Mouse (Mus musculus) layer of hippocampus, postnatal 14 days (tissue): ENCODE data around the gene Foxi1. TPM values are rescaled to one million over a fixed set of nuclear protein-coding genes. Genes with fewer than 3 reads are reported as not detected.

Source experiments
- DNase-seq, 2 experiments: peaks; one replicate each; pipeline ENCODE4 v3.0.0; 2021 to 2022; ENCODE audit warnings: low spot score in 2 of 2, mixed read lengths in 1 of 2
- total RNA-seq, 2 experiments: library from RNA; stranded (reverse); gene quantifications; 2 replicates each; pipeline ENCODE4 v1.2.3; 2021

The Foxi1 gene
- total RNA-seq, 2 experiments from 2014 or later = not detected

DNA sequence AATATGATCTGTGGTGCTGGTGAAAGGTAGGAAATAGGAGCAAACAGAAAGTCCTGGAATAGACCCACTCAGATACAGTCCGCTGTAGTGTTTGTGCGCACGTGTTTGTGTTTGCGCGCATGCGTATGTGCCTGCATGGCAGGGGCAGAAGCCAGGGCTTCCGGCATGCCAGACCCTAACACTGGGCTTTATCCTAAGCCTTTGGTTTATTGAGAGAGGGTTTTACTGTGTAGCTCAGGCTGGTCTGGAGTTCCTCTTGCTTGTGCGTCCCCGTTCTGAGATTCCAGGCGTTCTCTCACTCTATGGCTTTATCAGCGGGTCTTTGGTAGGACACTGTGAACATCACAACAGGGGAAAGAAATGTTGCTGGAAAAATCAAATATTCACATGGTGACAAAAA, 42.6 kb downstream of the Foxi1 start:
- DNase-seq = no peak

DNA sequence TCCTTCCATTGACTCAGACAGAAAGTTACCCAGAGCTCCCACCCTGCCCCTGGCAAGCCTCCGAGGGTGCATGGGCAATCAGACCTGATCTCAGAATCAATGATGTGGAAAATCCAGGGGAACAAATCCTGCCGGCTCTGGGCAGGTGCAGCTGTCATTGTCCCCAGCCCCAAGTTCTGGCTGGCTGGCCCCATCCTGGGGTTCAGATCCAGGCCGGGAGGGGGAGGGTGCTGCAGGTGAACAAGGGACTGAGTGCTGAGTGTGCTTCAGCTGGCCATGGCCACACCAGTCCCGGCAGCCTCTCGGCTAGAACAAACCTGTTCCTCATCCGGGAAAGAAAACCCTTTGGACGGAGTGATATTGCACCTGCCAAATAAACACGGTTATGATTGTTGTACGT, 49.0 kb downstream of the Foxi1 start:
- no peak for DNase-seq

DNA sequence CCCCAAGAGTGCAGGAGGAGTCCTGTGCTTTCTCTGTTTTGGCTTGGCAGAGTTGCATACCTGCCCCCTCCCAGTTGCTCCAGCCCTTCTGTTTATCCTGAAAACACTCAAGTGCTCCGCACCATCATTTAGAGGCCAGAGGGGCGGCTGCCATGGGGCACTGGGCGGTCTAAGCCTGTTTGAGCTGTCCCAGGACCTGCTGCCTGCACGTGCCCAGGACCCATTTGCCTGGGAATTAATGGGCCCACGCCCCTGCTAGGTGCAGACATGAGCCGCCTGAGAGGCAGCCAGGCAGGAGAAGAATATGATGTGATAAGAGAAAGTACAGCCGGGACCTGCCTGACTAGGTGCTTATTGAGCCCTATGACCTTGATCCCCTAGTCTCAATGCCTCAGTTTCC, 52.7 kb downstream of the Foxi1 start:
- DNase-seq = no peak

Other genes with a start within 250 kb of the Foxi1 start
- gene Kcnmb1, start 245.1 kb downstream of the Foxi1 start, total RNA-seq = under 1 TPM; 0.16 to 0.26 TPM
- 10 to 100 TPM; 30.6 to 31.3 TPM for gene Kcnip1, start 214.9 kb downstream of the Foxi1 start, total RNA-seq
- 1 to 10 TPM; 4.1 to 5.1 TPM for gene Lcp2, start 161.2 kb downstream of the Foxi1 start, total RNA-seq
- gene 4930469K13Rik, start 109.5 kb downstream of the Foxi1 start, total RNA-seq = not detected
- gene Fam196b, start 106.7 kb upstream of the Foxi1 start, total RNA-seq = under 1 TPM; 0.60 to 0.74 TPM